Mouse (Mus musculus) liver, adult 2 months (tissue): ENCODE measurements around the gene Msrb1.

Experiments
- CTCF ChIP-seq: fragments of 200-500 bp; IDR thresholded peaks from 2 replicates; pipeline ENCODE4 v1.5.1; 2011; ENCODE audit warnings: low read depth, low read length, control low read depth
- POLR2A ChIP-seq: fragments of 200-500 bp; IDR thresholded peaks from 2 replicates; pipeline ENCODE4 v1.6.1; 2011; ENCODE audit warnings: low read length, control low read depth; ENCODE audit not compliant: insufficient read depth; ENCODE audit errors: extremely low read depth

DNA sequence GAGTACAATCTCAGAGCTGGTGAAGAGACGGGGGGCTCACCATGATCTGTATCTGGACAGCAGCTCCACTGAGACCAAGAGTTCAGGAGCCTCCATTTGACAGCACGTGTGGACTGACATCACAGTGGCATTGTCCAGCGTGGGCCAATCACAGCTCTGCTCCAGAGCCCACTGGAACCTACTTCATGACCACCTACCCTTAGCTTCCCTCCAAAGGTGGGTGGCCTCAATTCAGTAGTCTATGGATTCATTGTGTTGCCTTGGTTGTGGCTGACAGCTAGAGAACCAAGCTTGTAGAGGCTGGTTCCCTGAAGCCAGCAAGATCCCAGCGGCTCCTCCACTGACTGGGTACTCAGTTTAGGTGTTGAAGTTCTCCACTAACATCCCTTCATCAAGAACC is 18.5 kb upstream of the Msrb1 start, which contains the start of the genes Rnf151 and Rps2:
- TF ChIP-seq POLR2A, result no peak
- TF ChIP-seq CTCF, result no peak
